Mouse (Mus musculus): ENCODE measurements around the gene Cgrrf1. TPM values are rescaled to one million over a fixed set of nuclear protein-coding genes. Genes with fewer than 3 reads are reported as not detected.

The Cgrrf1 gene
- total RNA-seq, 1 experiment, result 6.6 TPM

DNA sequence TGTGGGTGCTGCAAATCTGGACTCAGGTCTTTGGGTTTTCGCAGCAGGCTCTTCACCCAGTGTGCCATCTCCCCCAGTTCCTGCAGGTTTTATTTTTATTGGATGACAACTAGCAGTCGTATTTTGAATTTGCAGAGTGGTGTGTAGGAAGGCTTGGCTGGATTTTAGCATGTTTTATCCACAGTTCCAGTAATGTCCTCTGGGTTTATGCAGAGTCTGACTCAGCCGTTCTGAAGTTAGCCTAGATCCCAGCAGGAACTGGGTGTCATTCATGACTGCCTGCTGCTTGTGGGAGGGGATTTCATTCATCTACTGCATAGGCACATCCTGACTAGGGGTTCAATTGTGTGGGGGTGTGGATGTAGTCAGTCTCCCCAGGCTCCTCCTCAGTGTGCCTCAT is 66.7 kb downstream of the Cgrrf1 start:
- no peak overlapping the region for H3K9ac ChIP-seq (ENCODE audit: insufficient read depth, low read depth, low read length, poor library complexity, severe bottlenecking)
- no peak for DNase-seq (ENCODE audit: low read depth, low spot score)
- H3K4me1 ChIP-seq (ENCODE audit: control insufficient read depth in 2 of 2, insufficient read depth in 2 of 2, low read length in 2 of 2, poor library complexity in 1 of 2), result no peaks in the 10 kb centered on the region
- H3K4me3 ChIP-seq (ENCODE audit: insufficient read depth in 1 of 2, low read depth in 1 of 2, low read length in 2 of 2, poor library complexity in 1 of 2, severe bottlenecking in 1 of 2), result no peak overlapping the region
- TF ChIP-seq ZC3H11A (IDR thresholded peaks at IDR 0.05; ENCODE audit: borderline replicate concordance, low read depth, low read length) (no peak), HCFC1 (IDR thresholded peaks at IDR 0.05; ENCODE audit: borderline replicate concordance, insufficient read depth, low read length) (no peak), MAFK (IDR thresholded peaks at IDR 0.05; ENCODE audit: insufficient read depth, low read depth, low read length) (no peak), CHD2 (IDR thresholded peaks at IDR 0.05; ENCODE audit: low read depth, low read length) (no peak), ZNF384 (IDR thresholded peaks at IDR 0.05; ENCODE audit: low read depth, low read length) (no peak)
- in situ Hi-C loops (cut with MboI; ENCODE audit: low sequenced_read_pairs in 2 of 2, unreplicated experiment in 2 of 2), result no loop called here
- H3K27ac ChIP-seq (ENCODE audit: insufficient read depth, low read depth, low read length, poor library complexity, severe bottlenecking), result no peak overlapping the region
- H3K36me3 ChIP-seq (ENCODE audit: control insufficient read depth, insufficient read depth, low read length, poor library complexity, severe bottlenecking), result no peaks in the 10 kb centered on the region
- H3K9me3 ChIP-seq (ENCODE audit: control insufficient read depth, insufficient read depth, low read depth, low read length), result no peaks in the 10 kb centered on the region

DNA sequence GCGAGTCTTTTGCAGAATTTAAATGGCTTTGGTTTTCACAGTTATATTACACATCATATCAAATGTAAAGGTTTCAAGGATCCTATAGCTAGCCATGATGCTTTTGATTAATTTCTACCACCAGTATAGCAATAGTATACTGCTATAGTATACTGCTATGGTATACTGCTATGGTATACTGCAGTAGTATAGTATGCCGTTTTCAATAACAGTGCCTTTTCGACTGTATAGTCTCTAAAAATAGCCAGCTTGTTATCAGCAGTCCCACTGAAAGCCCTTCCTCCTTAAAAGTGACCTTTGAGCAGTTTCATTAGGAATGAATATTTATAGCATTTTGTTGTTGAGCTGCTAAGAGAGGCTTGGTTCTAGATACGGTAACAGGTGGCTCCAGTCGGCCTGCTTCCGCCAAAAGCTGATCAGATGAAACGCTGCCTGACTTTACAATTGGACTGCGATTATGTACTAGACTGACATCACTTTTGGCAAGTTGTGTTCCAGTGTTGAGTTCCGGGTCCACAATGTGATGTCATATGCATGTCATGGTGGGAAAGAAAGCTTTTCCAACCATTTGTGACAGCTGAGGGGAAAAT is 70.7 kb downstream of the Cgrrf1 start:
- TF ChIP-seq MAFK (IDR thresholded peaks at IDR 0.05; ENCODE audit: insufficient read depth, low read depth, low read length) (no peak), HCFC1 (IDR thresholded peaks at IDR 0.05; ENCODE audit: borderline replicate concordance, insufficient read depth, low read length) (no peak), CHD2 (IDR thresholded peaks at IDR 0.05; ENCODE audit: low read depth, low read length) (no peak)

More for the DNA sequence above, 70.7 kb downstream of the Cgrrf1 start:
- no peak for DNase-seq (ENCODE audit: low read depth, low spot score)
- Histone ChIP-seq H3K9me3 (ENCODE audit: control insufficient read depth, insufficient read depth, low read depth, low read length) (no peaks in the 10 kb centered on the region), H3K4me3 (ENCODE audit: insufficient read depth in 1 of 2, low read depth in 1 of 2, low read length in 2 of 2, poor library complexity in 1 of 2, severe bottlenecking in 1 of 2) (no peak overlapping the region), H3K4me1 (ENCODE audit: control insufficient read depth in 2 of 2, insufficient read depth in 2 of 2, low read length in 2 of 2, poor library complexity in 1 of 2) (no peaks in the 10 kb centered on the region), H3K9ac (ENCODE audit: insufficient read depth, low read depth, low read length, poor library complexity, severe bottlenecking) (no peak overlapping the region), H3K27ac (ENCODE audit: insufficient read depth, low read depth, low read length, poor library complexity, severe bottlenecking) (no peak overlapping the region), H3K36me3 (ENCODE audit: control insufficient read depth, insufficient read depth, low read length, poor library complexity, severe bottlenecking) (no peaks in the 10 kb centered on the region)
- in situ Hi-C loops (cut with MboI; ENCODE audit: low sequenced_read_pairs in 2 of 2, unreplicated experiment in 2 of 2), result no loop called here

Other genes starting within 250 kb of the Cgrrf1 start
- gene Cdkn3, start 71.6 kb upstream of the Cgrrf1 start, total RNA-seq (2012; rRNA removed), result 7.2 and 9.6 TPM in 2 replicates
- 45.0 and 65.4 TPM in 2 replicates for gene Cnih1, start 43.7 kb upstream of the Cgrrf1 start, total RNA-seq (2012; rRNA removed)
- 26.9 and 30.4 TPM in 2 replicates for gene Gmfb, start 9.9 kb upstream of the Cgrrf1 start, total RNA-seq (2012; rRNA removed)
- gene Samd4, start 50.7 kb downstream of the Cgrrf1 start, total RNA-seq (2012; rRNA removed), result 4.2 and 5.7 TPM in 2 replicates